Mouse (Mus musculus) heart, postnatal 0 days (tissue): ENCODE results near the gene Plekhm2.

Source experiments
- CTCF ChIP-seq: IDR thresholded peaks from 2 replicates; pipeline ENCODE4 v1.5.1; 2016; ENCODE audit warnings: antibody characterized with exemption, control low read depth, low read depth
- EP300 ChIP-seq: IDR thresholded peaks from 2 replicates; pipeline ENCODE4 v1.6.1; 2016; ENCODE audit warnings: antibody characterized with exemption, low read depth

DNA sequence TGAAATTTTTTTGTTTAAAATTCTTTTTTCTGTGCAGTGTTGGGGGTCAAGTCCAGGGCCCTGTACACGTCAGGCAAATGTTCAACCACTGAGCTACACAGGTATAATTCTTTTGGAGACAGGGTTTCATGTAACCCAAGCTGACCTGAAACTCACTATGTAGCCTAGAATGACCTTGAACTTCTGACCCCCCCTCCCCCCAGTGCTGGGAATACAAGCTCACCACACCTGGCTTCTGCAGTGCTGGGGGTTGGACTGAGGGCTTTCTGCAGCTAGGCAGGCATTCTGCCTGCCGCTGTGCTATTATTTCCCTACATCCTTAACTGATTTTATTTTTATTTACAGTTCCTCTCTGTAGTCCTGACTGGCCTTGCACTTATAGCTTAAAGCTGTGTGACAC, 14.3 kb upstream of the Plekhm2 start:
- TF ChIP-seq CTCF = no peak
- no peak for TF ChIP-seq EP300
